Mouse (Mus musculus) midbrain, embryonic 16.5 days (tissue): Measurements from ENCODE around the gene Hist1h3e. TPM values are rescaled to one million over a fixed set of nuclear protein-coding genes. Genes with fewer than 3 reads are reported as not detected.

Source experiments
- ATAC-seq: fragments of 200-750 bp; cut with Nextera tagmentation; 2 replicates; pipeline ENCODE4 v1.8.0; 2017; ENCODE audit warnings: moderate TSS enrichment
- H3K27ac ChIP-seq: fragments of 300-500 bp; sonication (generic); 2 replicates; pipeline ENCODE4 v1.5.1; 2014; ENCODE audit warnings: mild to moderate bottlenecking, low read length, mixed read lengths
- H3K27me3 ChIP-seq: fragments of 300-500 bp; sonication (generic); 2 replicates; pipeline ENCODE4 v1.6.1; 2014; ENCODE audit warnings: low read depth, low read length, mixed read lengths; ENCODE audit not compliant: control insufficient read depth, insufficient read depth
- H3K36me3 ChIP-seq: fragments of 300-500 bp; sonication (generic); 2 replicates; pipeline ENCODE4 v1.6.1; 2014; ENCODE audit warnings: mild to moderate bottlenecking, low read length, moderate library complexity, mixed read lengths; ENCODE audit not compliant: control insufficient read depth, insufficient read depth
- H3K4me1 ChIP-seq: fragments of 300-500 bp; sonication (generic); 2 replicates; pipeline ENCODE4 v1.6.1; 2014; ENCODE audit warnings: mild to moderate bottlenecking, low read length, mixed read lengths; ENCODE audit not compliant: control insufficient read depth, insufficient read depth
- H3K4me2 ChIP-seq: fragments of 300-500 bp; sonication (generic); 2 replicates; pipeline ENCODE4 v1.6.1; 2014; ENCODE audit warnings: mild to moderate bottlenecking, low read length, mixed read lengths
- H3K4me3 ChIP-seq: fragments of 300-500 bp; sonication (generic); 2 replicates; pipeline ENCODE4 v1.5.1; 2014; ENCODE audit warnings: low read depth, mild to moderate bottlenecking, low read length, moderate library complexity, mixed read lengths
- H3K9ac ChIP-seq: fragments of 300-500 bp; sonication (generic); 2 replicates; pipeline ENCODE4 v1.6.1; 2014; ENCODE audit warnings: low read depth, low read length, mixed read lengths
- H3K9me3 ChIP-seq: fragments of 300-500 bp; sonication (generic); replicated peaks from 2 replicates; pipeline ENCODE4 v1.6.1; 2014; ENCODE audit warnings: mild to moderate bottlenecking, low read length, mixed read lengths; ENCODE audit not compliant: control insufficient read depth, poor library complexity, severe bottlenecking
- whole genome bisulfite sequencing: fragments of 180-500 bp; shearing (Covaris S2); extraction: QIAGEN DNeasy Blood & Tissue Kit; methylation state at CpG from one replicate; pipeline ENCODE4 v1.1.7; 2014; 5-methylcytosine and 5-hydroxymethylcytosine counted together
- polyA plus RNA-seq: library from polyadenylated mRNA; unstranded; fragments of >200 nt; fragmentation: Nextera tagmentation; extraction: Ambion mirVana; gene quantifications from 2 replicates; pipeline ENCODE4 v1.2.1, GENCODE M21; 2015

The Hist1h3e gene
- polyA plus RNA-seq, 1 experiment from 2014 or later: 1.0 TPM

DNA sequence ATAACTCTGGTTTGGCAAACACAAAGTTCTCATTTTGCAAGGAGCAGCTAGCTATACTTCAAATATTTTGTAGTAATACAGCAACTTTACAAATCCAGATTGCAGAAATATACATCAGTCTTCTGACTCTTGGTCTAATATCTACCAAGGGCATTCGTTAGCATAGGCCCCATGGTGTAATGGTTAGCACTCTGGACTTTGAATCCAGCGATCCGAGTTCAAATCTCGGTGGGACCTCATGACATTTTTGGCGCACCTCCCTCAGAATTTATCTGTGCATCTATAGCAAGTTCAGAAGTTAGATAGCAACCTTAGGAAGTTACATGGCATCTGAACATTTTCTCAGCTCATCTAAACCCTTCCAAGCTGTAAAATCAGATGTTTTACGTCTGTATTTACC is 43.3 kb downstream of the Hist1h3e start:
- Histone ChIP-seq H3K27ac (peak overlapping the region; percentile 50; the same call in 1 of the 2 replicates), H3K9me3 (no peaks in the 10 kb centered on the region), H3K9ac (0 out of 2 replicates have a peak overlapping the region, but pooled peaks have one; percentile 14), H3K4me1 (peaks cover 10% of the 10 kb centered on the region; the same call in 1 of the 2 replicates), H3K4me3 (peak overlapping the region; percentile 43), H3K27me3 (no peaks in the 10 kb centered on the region), H3K36me3 (no peaks in the 10 kb centered on the region), H3K4me2 (peak overlapping the region; percentile 75)
- ATAC-seq: peak; percentile 40; the same call in 1 of the 2 replicates
- WGBS: 0% methylated on average over 6 of the region's 6 CpGs

DNA sequence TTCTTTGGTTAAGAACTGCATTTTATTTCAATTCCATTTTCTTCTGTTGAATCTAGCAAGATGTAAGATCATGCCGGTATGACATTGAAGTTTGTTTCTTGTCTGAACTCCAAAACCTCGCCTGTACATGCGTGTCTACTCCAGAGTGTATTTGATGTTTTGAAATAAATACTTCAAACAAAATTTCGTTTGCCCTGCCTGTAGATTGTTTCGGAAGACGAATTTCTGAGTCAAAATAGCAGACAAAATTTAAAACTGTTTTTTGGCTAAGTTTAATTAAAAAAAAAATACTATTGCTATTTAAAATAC is 43.9 kb downstream of the Hist1h3e start:
- WGBS: under 1% methylated on average over 6 of the region's 6 CpGs
- Histone ChIP-seq H3K4me1 (peaks cover 10% of the 10 kb centered on the region; the same call in 1 of the 2 replicates), H3K4me3 (peak overlapping the region; percentile 51), H3K27me3 (no peaks in the 10 kb centered on the region), H3K36me3 (no peaks in the 10 kb centered on the region), H3K9ac (no peak overlapping the region), H3K27ac (no peak overlapping the region), H3K9me3 (no peaks in the 10 kb centered on the region), H3K4me2 (peak overlapping the region; percentile 85)
- no peak for ATAC-seq

DNA sequence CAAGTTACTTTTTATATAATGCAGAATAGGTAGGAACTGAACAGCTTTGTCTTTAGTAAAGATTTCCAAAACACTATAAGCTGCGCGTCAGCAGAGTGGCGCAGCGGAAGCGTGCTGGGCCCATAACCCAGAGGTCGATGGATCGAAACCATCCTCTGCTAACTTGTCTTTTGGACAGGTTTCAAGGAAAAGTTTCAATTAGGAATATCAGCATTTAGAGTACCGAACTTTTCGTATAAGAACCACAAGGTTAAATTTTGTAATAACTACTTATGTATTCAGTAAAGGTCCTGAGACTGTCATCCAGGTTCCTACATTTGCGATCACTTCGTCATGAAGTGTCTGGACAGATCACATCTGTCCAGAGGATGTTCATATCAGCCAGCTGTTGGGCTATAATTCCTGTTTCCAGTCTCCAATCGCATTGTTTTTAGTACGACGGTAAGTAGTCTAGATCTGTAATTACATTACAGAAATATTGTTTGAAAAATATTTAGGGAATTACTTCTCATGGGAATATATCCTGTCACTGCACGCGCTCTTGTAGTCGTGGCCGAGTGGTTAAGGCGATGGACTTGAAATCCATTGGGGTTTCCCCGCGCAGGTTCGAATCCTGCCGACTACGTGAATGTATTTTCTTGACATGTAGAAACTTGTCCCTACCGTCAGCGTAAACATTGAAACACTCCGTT is 44.4 kb downstream of the Hist1h3e start:
- under 1% methylated on average over 27 of the region's 27 CpGs for WGBS
- Histone ChIP-seq H3K27me3 (no peaks in the 10 kb centered on the region), H3K4me3 (peak overlapping the region; percentile 51), H3K9ac (no peak overlapping the region), H3K9me3 (no peaks in the 10 kb centered on the region), H3K4me1 (peaks cover 10% of the 10 kb centered on the region; the same call in 1 of the 2 replicates), H3K4me2 (peak overlapping the region; percentile 85), H3K27ac (peak overlapping the region; percentile 47; the same call in 1 of the 2 replicates), H3K36me3 (no peaks in the 10 kb centered on the region)
- peak; percentile 90 for ATAC-seq

DNA sequence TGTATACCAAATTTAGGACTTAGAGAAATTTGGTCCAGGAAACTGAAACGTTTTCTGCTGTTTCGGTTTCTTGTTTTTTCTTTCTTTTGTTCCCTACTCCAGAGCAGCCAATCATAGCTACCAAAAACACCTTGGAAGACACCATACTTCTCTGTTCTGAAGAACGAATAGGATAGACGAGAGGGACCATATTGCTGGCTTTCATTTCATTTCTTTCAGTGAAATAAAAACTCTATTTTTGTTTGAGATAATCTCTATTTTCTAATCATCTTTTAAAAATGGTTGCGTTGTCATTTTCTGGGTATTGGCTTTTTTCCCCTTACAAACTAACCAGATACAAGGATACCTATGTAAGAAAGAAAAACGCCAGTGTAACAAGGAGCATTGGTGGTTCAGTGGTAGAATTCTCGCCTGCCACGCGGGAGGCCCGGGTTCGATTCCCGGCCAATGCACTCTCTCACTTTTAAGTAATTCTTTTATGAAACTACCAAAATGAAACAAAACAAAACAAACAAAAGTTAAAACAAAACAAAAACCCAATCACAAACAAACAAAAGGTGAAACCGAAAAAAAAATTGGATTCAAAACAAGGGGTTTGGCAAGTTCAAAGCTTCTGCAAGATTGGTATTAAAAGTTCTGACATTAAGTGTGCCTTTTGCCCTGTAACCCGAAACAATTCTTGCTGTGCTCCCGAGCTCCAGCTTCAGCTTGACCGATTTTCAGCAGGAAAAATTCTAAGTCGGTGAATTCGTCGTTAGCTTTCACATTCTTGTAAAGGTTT is 45.2 kb downstream of the Hist1h3e start:
- peak; percentile 74 for ATAC-seq
- Histone ChIP-seq H3K9me3 (no peaks in the 10 kb centered on the region), H3K27ac (peak overlapping the region; percentile 42; the same call in 1 of the 2 replicates), H3K4me1 (peaks cover 9% of the 10 kb centered on the region; the same call in 1 of the 2 replicates), H3K4me2 (peak overlapping the region; percentile 85), H3K36me3 (no peaks in the 10 kb centered on the region), H3K27me3 (no peaks in the 10 kb centered on the region), H3K9ac (0 out of 2 replicates have a peak overlapping the region, but pooled peaks have one; percentile 48), H3K4me3 (peak overlapping the region; percentile 51)
- WGBS: under 1% methylated on average over 19 of the region's 19 CpGs

DNA sequence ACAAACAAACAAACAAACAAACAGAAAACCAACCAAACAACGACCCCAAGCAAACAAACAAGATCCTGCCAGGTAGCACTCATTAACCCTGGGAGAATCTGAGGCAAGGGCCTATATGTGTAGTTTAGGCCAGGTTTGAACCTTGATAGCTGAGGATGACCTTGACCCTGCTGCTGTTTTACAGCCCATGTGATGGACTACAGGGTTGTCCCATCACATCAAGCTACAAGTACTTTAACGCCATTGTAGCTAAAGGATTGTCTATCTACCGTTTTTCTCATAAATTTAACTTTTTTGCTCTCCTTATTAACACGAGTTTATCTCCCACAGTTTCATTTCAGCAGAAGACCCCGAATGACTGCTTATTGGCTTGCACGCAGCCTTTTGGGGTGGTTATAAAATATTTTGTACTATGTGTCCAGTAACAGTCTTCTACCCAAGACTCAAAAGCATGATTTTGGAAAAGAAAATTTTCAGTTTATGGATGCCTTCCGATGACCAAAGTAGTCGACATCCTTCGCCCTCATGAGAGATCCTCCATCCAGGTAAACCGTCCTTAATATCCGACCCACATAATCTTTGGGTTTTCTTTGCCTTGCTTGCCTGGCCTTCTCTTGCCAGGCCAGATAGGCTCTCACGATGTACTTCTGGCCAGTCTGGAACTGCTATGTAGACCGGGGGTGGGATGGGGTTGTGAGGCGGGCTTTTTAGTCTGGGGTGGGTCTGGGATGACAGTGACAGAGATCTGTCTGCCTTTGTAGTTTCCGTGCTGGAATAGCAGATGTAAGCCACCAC is 46.1 kb downstream of the Hist1h3e start:
- no peak overlapping the region for H3K27ac ChIP-seq
- peak overlapping the region; percentile 51; the same call in 1 of the 2 replicates for H3K9ac ChIP-seq
- peak overlapping the region; percentile 51 for H3K4me3 ChIP-seq
- no peaks in the 10 kb centered on the region for H3K9me3 ChIP-seq
- 56% methylated on average over 15 of the region's 15 CpGs for WGBS
- no peak for ATAC-seq
- no peaks in the 10 kb centered on the region for H3K36me3 ChIP-seq
- peak overlapping the region; percentile 67 for H3K4me2 ChIP-seq
- H3K27me3 ChIP-seq: no peaks in the 10 kb centered on the region
- peaks cover 7% of the 10 kb centered on the region; the same call in 1 of the 2 replicates for H3K4me1 ChIP-seq

DNA sequence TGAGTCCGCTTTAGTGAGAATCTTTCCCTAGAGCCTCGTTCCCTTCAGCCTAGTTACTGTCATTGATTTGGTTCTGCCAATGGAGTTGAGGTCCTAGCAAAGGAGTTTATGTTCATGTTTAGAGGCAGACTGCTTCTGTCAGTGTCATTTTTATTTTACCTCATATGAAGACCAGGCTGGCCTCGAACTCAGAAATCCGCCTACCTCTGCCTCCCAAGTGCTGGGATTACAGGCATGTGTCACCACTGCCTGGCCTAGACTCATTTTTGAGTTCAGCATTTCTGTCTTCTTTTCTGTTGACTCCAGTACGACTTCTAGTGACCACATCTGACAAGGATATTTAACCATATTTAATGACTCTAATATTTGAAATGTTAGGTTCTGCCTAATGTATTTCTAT is 46.9 kb downstream of the Hist1h3e start:
- Histone ChIP-seq H3K9ac (no peak overlapping the region), H3K4me1 (peaks cover 7% of the 10 kb centered on the region; the same call in 1 of the 2 replicates), H3K36me3 (no peaks in the 10 kb centered on the region), H3K27ac (no peak overlapping the region), H3K4me2 (no peak overlapping the region), H3K9me3 (no peaks in the 10 kb centered on the region), H3K27me3 (no peaks in the 10 kb centered on the region), H3K4me3 (no peak overlapping the region)
- ATAC-seq: no peak
- WGBS: 80% methylated on average over 5 of the region's 5 CpGs

DNA sequence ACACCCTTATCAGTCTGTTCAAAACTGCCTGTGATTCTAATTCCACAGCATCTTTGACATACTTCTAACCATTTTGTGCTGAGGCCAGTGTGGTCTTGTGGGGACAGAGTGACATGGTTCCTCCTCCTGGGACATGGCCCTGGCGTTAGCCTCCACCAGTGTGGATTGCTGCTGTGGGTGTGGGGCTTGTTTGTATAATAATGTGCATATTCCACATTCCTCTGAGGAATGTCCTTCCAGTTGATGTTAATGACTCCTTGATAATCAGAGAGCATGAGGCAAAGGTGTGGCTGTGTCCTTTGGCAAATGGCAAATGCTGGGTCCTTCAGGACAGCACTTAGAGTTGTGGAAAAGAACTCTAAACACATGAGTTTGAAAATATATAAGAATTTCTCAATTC is 48.7 kb downstream of the Hist1h3e start:
- 88% methylated on average over 1 of the region's 1 CpGs for WGBS
- Histone ChIP-seq H3K9me3 (no peaks in the 10 kb centered on the region), H3K27ac (no peak overlapping the region), H3K36me3 (no peaks in the 10 kb centered on the region), H3K27me3 (no peaks in the 10 kb centered on the region), H3K4me1 (peaks cover 2% of the 10 kb centered on the region; the same call in 1 of the 2 replicates), H3K4me2 (no peak overlapping the region), H3K9ac (no peak overlapping the region), H3K4me3 (no peak overlapping the region)
- ATAC-seq: no peak
